Mouse (Mus musculus) heart, postnatal 0 days (tissue): ENCODE results near the gene Oxct1.

Experiments used
- CTCF ChIP-seq: IDR thresholded peaks from 2 replicates; pipeline ENCODE4 v1.5.1; 2016; ENCODE audit warnings: antibody characterized with exemption, control low read depth, low read depth
- EP300 ChIP-seq: IDR thresholded peaks from 2 replicates; pipeline ENCODE4 v1.6.1; 2016; ENCODE audit warnings: antibody characterized with exemption, low read depth

- TF ChIP-seq EP300, result no peak
- no peak for TF ChIP-seq CTCF
These were observed 41.3 kb upstream of the Oxct1 start for GRCm38 (mm10) chr15:3984876-3985275.
